Mouse (Mus musculus) megakaryocyte-erythroid progenitor cell, adult 5-6 weeks (primary cell): ENCODE results near the gene Agl. TPM values are rescaled to one million over a fixed set of nuclear protein-coding genes. Genes with fewer than 3 reads are reported as not detected.
A peak's percentile ranks its signal among the peaks of the same experiment; 100 is the strongest.

Experiments used
- ATAC-seq: replicated peaks from 2 replicates; pipeline ENCODE4 v1.8.0; 2016; ENCODE audit warnings: mild to moderate bottlenecking, inconsistent platforms; ENCODE audit not compliant: severe bottlenecking, poor library complexity, low FRiP score, low TSS enrichment
- total RNA-seq, 2 experiments: library from RNA; stranded (forward) in 1 of 2; stranded (reverse) in 1 of 2; fragments of 200-1000, 215-1000 nt in 1 of 2; fragments of >200 nt in 1 of 2; fragmentation: Nextera tagmentation in 1 of 2; gene quantifications; 2 replicates each; pipeline ENCODE4 v1.2.3; 2014 to 2017

Gene Agl
- total RNA-seq, 2 experiments from 2014 or later, result 6.2 to 11.3 TPM

DNA sequence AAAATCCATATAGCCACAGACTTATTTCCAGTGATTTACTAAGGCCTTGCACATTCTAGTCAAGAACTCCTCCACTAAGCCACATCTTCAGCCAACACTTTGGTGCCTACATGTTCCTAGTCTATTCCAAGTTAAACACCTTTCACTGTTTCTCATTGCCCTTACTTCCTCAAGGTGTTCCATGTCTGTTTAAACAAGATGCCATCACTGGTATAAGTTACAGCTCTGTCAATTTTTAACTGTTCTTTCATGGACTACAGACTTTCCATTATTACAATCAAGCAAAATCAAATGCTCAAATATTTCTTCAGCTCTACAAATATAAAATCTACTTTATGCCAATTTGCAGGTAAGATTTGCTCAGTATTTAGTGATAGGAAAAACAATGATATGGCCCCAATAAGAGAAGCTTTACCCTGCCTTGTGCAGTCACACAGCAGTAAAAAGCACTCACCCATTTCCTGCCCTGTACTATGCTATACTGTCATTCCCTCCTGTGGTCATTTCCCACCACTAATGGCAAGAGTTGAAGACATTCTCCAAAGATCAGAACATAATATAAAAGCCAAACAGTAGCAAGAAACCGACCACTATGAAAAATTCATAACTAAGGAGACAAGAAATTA is 105.2 kb downstream of the Agl start:
- ATAC-seq, result no peak

DNA sequence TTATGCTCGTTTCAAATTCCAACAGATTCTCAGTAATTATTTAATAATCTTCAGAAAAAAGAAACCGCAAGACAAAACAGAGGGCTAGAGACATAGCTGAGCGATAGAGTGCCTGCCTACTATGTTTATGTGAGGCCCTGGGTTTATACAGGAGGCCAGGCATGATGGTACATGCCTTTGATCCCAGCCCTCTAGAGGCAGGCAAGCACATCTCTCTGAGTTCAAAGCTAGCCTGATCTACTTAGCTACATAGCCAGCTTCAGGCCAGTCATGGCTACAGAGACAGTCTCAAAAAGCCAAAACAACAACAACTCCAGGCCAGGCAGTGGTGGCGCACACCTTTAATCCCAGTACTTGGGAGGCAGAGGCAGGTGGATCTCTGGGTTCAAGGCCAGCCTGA is 106.4 kb downstream of the Agl start:
- no peak for ATAC-seq

DNA sequence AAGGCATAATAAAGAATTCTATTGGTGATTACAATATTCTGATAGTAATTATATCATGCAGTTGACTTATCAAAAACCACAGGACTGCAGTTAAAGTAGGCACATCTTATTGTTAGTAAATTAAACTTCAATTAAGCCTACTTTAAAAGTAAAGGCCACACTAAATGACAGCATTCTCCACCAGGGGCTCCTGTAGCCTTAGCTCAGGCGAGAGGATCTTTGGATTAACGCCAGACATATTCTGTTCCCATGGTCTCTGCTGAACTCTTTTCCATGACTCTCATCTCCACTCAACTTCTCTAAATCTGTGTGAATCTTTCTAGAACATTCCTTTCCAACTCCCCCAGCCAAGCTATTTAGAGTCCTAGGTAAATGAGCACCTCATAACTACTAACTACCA is 109.2 kb downstream of the Agl start:
- peak; percentile 47 for ATAC-seq

DNA sequence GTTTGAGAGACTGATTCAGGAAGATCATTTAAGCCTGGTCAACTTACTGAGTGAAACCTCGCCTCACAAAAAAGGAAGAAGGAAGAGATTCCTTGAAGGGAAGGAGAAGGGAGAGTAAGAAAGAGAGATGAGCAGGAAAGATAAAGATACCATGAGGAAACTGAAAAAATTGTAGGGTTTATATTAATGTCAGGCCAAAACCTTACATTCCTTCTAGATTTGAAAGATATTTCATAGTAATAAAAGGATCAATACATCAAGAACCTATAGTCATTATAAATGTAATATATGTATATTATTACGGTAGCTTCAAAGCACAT is 112.3 kb downstream of the Agl start:
- no peak for ATAC-seq

DNA sequence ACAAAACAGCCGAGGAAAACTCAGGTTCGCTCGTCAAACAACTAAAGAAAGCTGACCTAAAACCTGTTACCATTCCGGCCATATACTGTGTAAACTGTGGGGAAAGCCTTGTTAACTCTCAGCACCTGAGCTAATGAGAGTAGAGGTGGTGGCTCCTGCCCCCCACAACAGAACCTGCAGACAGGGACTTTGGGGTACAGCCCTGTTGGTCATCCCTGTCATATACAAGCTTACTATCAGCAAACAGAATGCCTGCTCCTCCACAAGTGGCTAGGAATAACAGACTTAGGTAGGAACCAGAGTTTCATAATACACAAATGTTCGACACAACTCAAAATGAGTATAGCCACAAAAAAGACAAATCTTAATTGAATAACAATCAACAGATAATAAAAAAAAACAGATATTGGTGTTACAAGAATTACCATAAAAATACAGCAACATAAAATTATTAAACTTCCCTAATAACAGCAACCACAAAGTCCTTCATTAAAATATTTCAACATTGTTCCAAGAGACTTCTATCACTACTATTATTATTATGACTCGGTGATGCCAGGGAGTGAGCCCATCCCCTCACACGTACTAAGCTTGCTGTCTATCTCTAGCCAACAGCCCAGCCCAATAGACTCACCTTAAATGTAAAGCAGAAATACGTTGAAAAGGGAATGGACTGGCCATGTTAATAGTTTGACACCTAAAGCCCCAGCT is 112.9 kb downstream of the Agl start:
- 0 out of 2 replicates have a peak, but pooled peaks have one; percentile 42 for ATAC-seq

DNA sequence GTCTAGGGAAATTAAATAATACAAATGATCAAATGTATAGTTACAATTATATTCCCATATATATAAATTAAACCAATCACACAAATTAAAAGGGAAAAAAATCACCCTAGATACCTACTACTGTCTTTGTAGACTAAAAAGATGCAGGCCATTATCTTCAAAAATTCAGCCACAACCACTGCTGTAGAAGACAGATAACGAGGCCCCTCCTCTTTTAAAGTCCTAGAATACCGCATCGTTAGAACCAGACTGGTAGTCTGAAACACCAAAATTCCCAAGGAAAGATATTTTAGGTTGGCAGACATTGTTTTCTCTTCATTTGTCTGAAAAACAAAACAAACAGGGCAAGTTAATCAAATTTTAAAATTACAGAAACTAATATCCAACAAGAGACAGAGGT is 113.7 kb downstream of the Agl start:
- peak; percentile 82 for ATAC-seq

Other genes with a start within 250 kb of the Agl start
- gene Lrrc39, start 245.2 kb downstream of the Agl start, total RNA-seq (2014; fragmentation: Nextera tagmentation), result 0.37 TPM in 1 of 2 replicates, not detected in the other
- 0.23 and 0.61 TPM in 2 replicates for gene Lrrc39, start 245.2 kb downstream of the Agl start, total RNA-seq (2017)
- 20.1 and 23.1 TPM in 2 replicates for gene Sass6, start 213.2 kb downstream of the Agl start, total RNA-seq (2014; fragmentation: Nextera tagmentation)
- gene Sass6, start 213.2 kb downstream of the Agl start, total RNA-seq (2017), result 38.0 and 65.1 TPM in 2 replicates
- gene Trmt13, start 193.6 kb downstream of the Agl start, total RNA-seq (2014; fragmentation: Nextera tagmentation), result 39.6 and 46.7 TPM in 2 replicates
- gene Trmt13, start 193.6 kb downstream of the Agl start, total RNA-seq (2017), result 26.6 and 34.2 TPM in 2 replicates
- 50.7 and 53.6 TPM in 2 replicates for gene Mfsd14a, start 145.5 kb downstream of the Agl start, total RNA-seq (2014; fragmentation: Nextera tagmentation)
- gene Mfsd14a, start 145.5 kb downstream of the Agl start, total RNA-seq (2017), result 83.2 and 95.4 TPM in 2 replicates
- gene Gm43191, start 126.9 kb downstream of the Agl start, total RNA-seq (2014; fragmentation: Nextera tagmentation), result not detected in 2 replicates
- not detected in 2 replicates for gene Gm43191, start 126.9 kb downstream of the Agl start, total RNA-seq (2017)
- 25.2 and 29.4 TPM in 2 replicates for gene Slc35a3, start 95.3 kb downstream of the Agl start, total RNA-seq (2014; fragmentation: Nextera tagmentation)
- gene Slc35a3, start 95.3 kb downstream of the Agl start, total RNA-seq (2017), result 42.7 and 67.3 TPM in 2 replicates
- 59.9 and 65.4 TPM in 2 replicates for gene Frrs1, start 51.3 kb upstream of the Agl start, total RNA-seq (2014; fragmentation: Nextera tagmentation)
- 29.3 and 37.6 TPM in 2 replicates for gene Frrs1, start 51.3 kb upstream of the Agl start, total RNA-seq (2017)
- gene 4930455H04Rik, start 160.1 kb upstream of the Agl start, total RNA-seq (2014; fragmentation: Nextera tagmentation), result not detected in 2 replicates
- gene 4930455H04Rik, start 160.1 kb upstream of the Agl start, total RNA-seq (2017), result not detected in 2 replicates
- gene Palmd, start 160.8 kb upstream of the Agl start, total RNA-seq (2014; fragmentation: Nextera tagmentation), result not detected in 2 replicates
- not detected in 2 replicates for gene Palmd, start 160.8 kb upstream of the Agl start, total RNA-seq (2017)